ENCODE assay signal across 8 mouse cellular contexts in genomic region chr10:114801457-114802160, GRCm38 (mm10). TPM values are rescaled to one million over a fixed set of nuclear protein-coding genes. Genes with fewer than 3 reads are reported as not detected.
DNase-seq lines count a peak whose midpoint lies in the region; ATAC-seq and TF ChIP-seq lines count a peak whose summit lies in the region.

No protein-coding gene starts in this region.

- no peak for DNase-seq in lung, adult 2 months
- peak; percentile 81 for DNase-seq in cerebellum, adult 9-11 months
- peak; percentile 20 for DNase-seq in frontal cortex, postnatal 14 days (ENCODE audit: low spot score in 2 of 2)
- peak; percentile 60 for DNase-seq in hindbrain, embryonic 14.5 days (ENCODE audit: low spot score)
- peak; percentile 48 for DNase-seq in right cerebral cortex, postnatal 14 days

- H3K9me3 ChIP-seq in lung, embryonic 15.5 days = no peaks in the 10 kb centered on the region
- no peaks in the 10 kb centered on the region for H3K9me3 ChIP-seq in hindbrain, embryonic 14.5 days (ENCODE audit: control insufficient read depth, low read length)
- H3K9me3 ChIP-seq in liver, embryonic 12.5 days (replicated peaks) = no peaks in the 10 kb centered on the region

- H3K27me3 ChIP-seq in lung, embryonic 15.5 days = peaks cover 51% of the 10 kb centered on the region
- H3K27me3 ChIP-seq in hindbrain, embryonic 14.5 days (ENCODE audit: control insufficient read depth, insufficient read depth, low read length) = peaks cover 27% of the 10 kb centered on the region; the same call in 1 of the 2 replicates
- H3K27me3 ChIP-seq in liver, embryonic 12.5 days (replicated peaks) = peaks cover 45% of the 10 kb centered on the region

- peaks cover 11% of the 10 kb centered on the region; the same call in 1 of the 2 replicates for H3K4me1 ChIP-seq in lung, embryonic 15.5 days
- H3K4me1 ChIP-seq in lung, adult 2 months (ENCODE audit: control insufficient read depth, insufficient read depth, low read length) = no peaks in the 10 kb centered on the region
- 0 out of 2 replicates have a peak, but pooled peaks cover 11% of the 10 kb centered on the region for H3K4me1 ChIP-seq in hindbrain, embryonic 14.5 days (replicated peaks; ENCODE audit: control insufficient read depth, insufficient read depth, low read length)
- H3K4me1 ChIP-seq in liver, embryonic 12.5 days = no peaks in the 10 kb centered on the region

- H3K27ac ChIP-seq in lung, embryonic 15.5 days = no peak overlapping the region
- H3K27ac ChIP-seq in hindbrain, embryonic 14.5 days = peak overlapping the region; percentile 57
- no peak overlapping the region for H3K27ac ChIP-seq in liver, embryonic 12.5 days

- peak overlapping the region; percentile 93 for H3K4me2 ChIP-seq in lung, embryonic 15.5 days
- H3K4me2 ChIP-seq in hindbrain, embryonic 14.5 days (replicated peaks) = peak overlapping the region; percentile 84
- peak overlapping the region; percentile 63 for H3K4me2 ChIP-seq in liver, embryonic 12.5 days

- WGBS in lung, embryonic 15.5 days = under 1% methylated on average over 62 of the region's 66 CpGs
- WGBS in lung, adult 2 months = 1% methylated on average over 66 of the region's 66 CpGs
- WGBS in hindbrain, embryonic 14.5 days = under 1% methylated on average over 65 of the region's 66 CpGs
- 2% methylated on average over 63 of the region's 66 CpGs for WGBS in liver, embryonic 12.5 days (ENCODE audit: insufficient replicate concordance)

- peak overlapping the region; percentile 48 for H3K4me3 ChIP-seq in lung, embryonic 15.5 days
- no peak overlapping the region for H3K4me3 ChIP-seq in lung, adult 2 months (replicated peaks; ENCODE audit: extremely low read depth, low read depth, low read length)
- peak overlapping the region; percentile 74 for H3K4me3 ChIP-seq in hindbrain, embryonic 14.5 days (replicated peaks; ENCODE audit: low read length)
- H3K4me3 ChIP-seq in liver, embryonic 12.5 days = peak overlapping the region; percentile 44

- no peak for TF ChIP-seq POLR2A in lung, adult 2 months (IDR thresholded peaks at IDR 0.05; ENCODE audit: borderline replicate concordance, extremely low read depth, low read depth, low read length)

- no peak for TF ChIP-seq CTCF in lung, adult 2 months (IDR thresholded peaks at IDR 0.05; ENCODE audit: insufficient read depth, low read length)

- ATAC-seq in lung, embryonic 15.5 days (ENCODE audit: borderline replicate concordance, extremely low read depth, low FRiP score, low TSS enrichment) = peak; percentile 78
- ATAC-seq in hindbrain, embryonic 14.5 days (ENCODE audit: low FRiP score) = peak; percentile 86
- 0 out of 2 replicates have a peak, but pooled peaks have one; percentile 46 for ATAC-seq in liver, embryonic 12.5 days
- no peak for ATAC-seq in erythroblast, adult 5-6 weeks (replicated peaks; ENCODE audit: low FRiP score, poor library complexity, severe bottlenecking)

- H3K36me3 ChIP-seq in lung, embryonic 15.5 days = no peaks in the 10 kb centered on the region
- H3K36me3 ChIP-seq in hindbrain, embryonic 14.5 days (replicated peaks; ENCODE audit: control insufficient read depth, insufficient read depth) = no peaks in the 10 kb centered on the region
- H3K36me3 ChIP-seq in liver, embryonic 12.5 days = no peaks in the 10 kb centered on the region

- H3K9ac ChIP-seq in lung, embryonic 15.5 days = peak overlapping the region; percentile 19; the same call in 1 of the 2 replicates
- peak overlapping the region; percentile 67 for H3K9ac ChIP-seq in hindbrain, embryonic 14.5 days
- no peak overlapping the region for H3K9ac ChIP-seq in liver, embryonic 12.5 days

RNA-seq across cellular contexts. Expression of gene Trhde, which starts 0.5 kb away (rescaled TPM):
- polyA plus RNA-seq in lung, embryonic 15.5 days (2015; fragmentation: Nextera tagmentation; extraction: Ambion mirVana) = 0.13 and 0.16 TPM in 2 replicates
- polyA plus RNA-seq in lung, adult 2 months (2012; rRNA removed) = not detected in 2 replicates
- 7.7 and 9.5 TPM in 2 replicates for polyA plus RNA-seq in hindbrain, embryonic 14.5 days (2014; fragmentation: Nextera tagmentation; extraction: Ambion mirVana)
- not detected in 2 replicates for polyA plus RNA-seq in liver, embryonic 12.5 days (2016; fragmentation: Nextera tagmentation; extraction: Ambion mirVana)
- not detected in 2 replicates for total RNA-seq in erythroblast, adult 5-6 weeks (2015; ENCODE audit: low replicate concordance)
- not detected in 2 replicates for total RNA-seq in erythroblast, adult 5-6 weeks (2017; ENCODE audit: low replicate concordance)
